Mouse (Mus musculus): ENCODE measurements around the gene Psma5.

Gene Psma5

GRCm38 (mm10) chr3:108282401-108283240 lies 25.9 kb downstream of the Psma5 start:
- DNase-seq (ENCODE audit: low read depth, low spot score): peak; percentile 68

DNA sequence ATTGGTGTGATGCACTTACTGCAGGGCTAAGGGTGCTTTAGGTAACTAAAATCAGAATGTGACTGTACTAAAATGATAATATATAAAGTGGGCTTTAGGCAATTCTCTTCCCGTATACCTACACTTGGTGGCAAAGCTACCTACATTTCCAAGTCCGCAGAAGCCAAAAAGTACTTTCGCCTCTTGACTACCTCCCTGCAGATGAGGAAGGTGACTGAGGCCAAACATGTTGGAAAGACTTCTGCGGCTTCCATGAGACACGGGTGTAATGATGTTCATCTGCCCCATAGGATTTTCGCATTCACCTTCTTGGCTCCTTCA lies 26.5 kb downstream of the Psma5 start:
- no peak for DNase-seq (ENCODE audit: low read depth, low spot score)

DNA sequence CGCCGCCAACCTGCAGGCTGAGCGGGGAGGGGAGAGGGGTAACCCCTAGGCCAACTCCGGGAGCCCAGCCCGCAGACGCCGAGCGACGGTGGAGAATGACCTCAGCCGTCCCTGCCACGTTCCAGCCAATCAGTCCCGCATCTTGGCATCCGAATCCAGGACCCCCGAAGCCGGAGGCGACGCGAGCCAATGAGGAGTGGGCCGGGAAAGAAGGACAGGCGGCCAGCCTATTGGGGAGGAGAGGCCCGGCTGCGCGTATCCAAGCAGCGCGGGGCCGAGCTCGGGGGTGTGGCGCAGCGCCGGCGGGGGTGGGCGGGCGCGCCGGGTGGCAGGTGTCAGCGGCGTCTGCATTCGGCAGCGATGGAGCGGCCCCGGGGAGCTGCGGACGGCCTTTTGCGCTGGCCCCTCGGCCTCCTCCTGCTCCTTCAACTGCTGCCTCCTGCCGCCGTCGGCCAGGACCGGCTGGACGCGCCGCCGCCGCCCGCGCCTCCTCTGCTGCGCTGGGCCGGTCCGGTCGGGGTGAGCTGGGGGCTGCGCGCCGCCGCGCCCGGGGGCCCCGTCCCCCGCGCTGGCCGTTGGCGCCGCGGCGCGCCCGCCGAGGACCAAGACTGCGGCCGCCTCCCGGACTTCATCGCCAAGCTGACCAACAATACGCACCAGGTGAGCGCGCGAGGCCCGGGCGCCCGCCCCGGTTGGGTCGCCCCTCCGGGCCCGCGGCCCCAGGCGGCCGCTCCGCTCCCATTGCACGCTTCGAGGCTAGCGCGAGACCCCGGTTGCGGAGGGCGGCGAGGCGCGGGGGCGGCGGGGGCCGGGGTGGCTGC lies 27.3 kb downstream of the Psma5 start, which contains the start of gene Sort1:
Gene Sort1, plus strand, starts transcription at position 302 of the 821 bp plus-strand sequence.
- peak; percentile 94 for DNase-seq (ENCODE audit: low read depth, low spot score)

- DNase-seq (ENCODE audit: low read depth, low spot score): no peak
Measured at GRCm38 (mm10) chr3:108285078-108285711, 28.5 kb downstream of the Psma5 start.

DNA sequence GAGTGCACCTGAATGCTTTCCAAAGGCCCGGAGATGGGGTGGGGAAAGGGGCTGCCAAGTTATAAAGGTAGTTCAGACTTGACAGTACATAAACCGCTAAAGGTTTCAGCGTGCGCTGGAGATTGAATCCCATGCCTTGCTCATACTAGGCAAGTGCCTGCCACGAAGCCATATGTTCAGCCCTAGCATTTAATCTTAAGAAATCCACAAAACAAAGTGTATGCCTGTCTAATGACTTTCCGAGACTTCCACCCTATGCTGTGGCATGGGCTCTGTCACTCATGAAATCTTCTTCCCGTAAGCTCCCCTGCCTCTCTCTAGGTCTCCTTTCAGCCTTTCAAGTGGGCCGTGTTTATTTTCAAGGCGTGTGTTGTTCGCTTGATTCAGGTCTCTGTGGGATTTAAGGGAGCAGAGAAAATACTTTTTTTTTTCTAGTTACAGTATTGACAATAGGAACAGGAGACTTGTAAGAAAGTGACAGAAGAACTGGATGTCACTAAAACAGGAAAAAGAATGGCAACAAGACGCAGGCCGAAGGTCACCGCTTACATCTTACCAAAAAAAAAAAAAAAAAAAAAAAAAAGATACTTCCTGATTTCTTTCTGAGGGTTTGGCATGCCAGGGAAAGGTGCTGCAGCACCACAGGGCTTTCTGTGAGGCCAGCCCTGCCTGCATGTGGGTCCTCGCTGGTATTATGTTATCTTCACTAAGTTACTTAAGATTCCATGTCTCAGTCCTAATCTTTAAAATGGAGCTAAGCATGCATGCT lies 30.1 kb downstream of the Psma5 start:
- no peak for DNase-seq (ENCODE audit: low read depth, low spot score)

GRCm38 (mm10) chr3:108287811-108288805 lies 31.4 kb downstream of the Psma5 start:
- DNase-seq (ENCODE audit: low read depth, low spot score): peak; percentile 46

- DNase-seq (ENCODE audit: low read depth, low spot score): no peak
Measured at GRCm38 (mm10) chr3:108289311-108290130, 32.8 kb downstream of the Psma5 start.

GRCm38 (mm10) chr3:108291036-108291799 lies 34.5 kb downstream of the Psma5 start:
- DNase-seq (ENCODE audit: low read depth, low spot score): no peak

GRCm38 (mm10) chr3:108294398-108294797 lies 37.7 kb downstream of the Psma5 start:
- no peak for DNase-seq (ENCODE audit: low read depth, low spot score)

DNA sequence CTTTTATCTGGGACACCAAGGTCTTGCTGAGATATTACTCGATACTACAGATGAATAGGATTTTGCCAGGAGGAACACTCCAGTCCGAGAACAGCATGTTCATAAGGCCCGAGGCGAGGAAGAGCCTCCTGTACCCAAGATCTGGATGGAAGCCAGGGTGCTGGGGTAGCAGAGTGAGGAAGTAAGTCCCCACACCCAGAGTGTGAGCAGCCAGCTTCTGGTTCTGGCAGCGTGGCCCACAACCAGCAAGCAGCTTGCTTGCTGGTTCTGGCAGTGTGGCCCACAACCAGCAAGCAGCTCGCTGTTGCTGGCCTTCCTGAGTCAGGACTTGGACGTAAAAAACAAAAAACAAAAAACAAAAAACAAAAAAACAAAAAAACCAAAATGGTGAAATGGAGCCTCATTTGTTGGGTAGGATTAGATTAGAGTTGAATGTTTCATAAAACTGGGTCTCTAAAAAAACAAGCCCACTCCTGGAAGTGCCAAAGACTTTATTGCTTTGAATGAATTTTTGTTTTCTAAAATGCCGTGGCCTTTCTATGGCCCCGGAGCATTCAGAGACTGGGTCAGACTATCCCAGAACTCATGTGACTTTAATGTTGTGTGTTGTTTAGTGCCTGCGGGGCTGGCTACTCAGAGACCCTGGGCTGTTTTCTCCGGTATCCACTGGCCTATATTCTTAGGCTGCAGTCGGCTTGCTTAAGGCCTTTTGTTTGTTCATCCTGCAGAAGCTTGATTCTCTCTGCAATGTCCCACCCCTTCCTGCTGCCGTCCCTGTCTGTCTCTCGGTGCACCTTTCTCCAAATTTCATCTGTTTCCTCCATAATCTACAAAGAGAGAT lies 38.9 kb downstream of the Psma5 start:
- no peak for DNase-seq (ENCODE audit: low read depth, low spot score)

GRCm38 (mm10) chr3:108296220-108297049 lies 39.7 kb downstream of the Psma5 start:
- no peak for DNase-seq (ENCODE audit: low read depth, low spot score)

- DNase-seq (ENCODE audit: low read depth, low spot score): no peak
Measured at GRCm38 (mm10) chr3:108297050-108297419, 40.3 kb downstream of the Psma5 start.

- no peak for DNase-seq (ENCODE audit: low read depth, low spot score)
Measured at GRCm38 (mm10) chr3:108297603-108298553, 41.2 kb downstream of the Psma5 start.

DNA sequence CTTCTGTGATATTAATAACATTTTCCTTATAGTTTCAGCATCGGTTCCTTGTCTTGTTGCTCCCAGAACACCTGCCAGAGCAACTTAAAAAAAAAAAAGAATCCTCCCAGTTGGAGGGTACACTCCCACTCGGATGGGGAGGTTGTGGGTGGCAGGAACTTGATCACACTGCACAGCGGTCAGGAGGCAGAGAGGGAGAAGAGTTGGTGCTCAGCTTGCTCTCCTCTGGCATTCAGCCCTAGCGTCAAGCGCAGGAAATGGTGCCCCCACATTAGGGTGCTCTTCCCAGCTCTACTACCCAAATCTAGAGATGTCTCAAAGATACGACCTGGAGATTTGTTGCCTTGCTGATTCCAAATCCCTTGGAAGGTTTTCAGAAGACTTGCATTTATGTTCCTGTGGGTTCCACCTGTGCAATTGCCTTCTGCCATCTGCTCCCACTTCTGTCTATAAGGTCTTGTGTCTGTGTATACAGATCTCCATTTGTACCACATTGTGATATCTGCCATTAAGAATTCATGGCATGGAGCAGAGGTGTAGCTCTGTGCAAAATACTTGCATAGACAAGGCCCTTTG lies 43.8 kb downstream of the Psma5 start:
- DNase-seq (ENCODE audit: low read depth, low spot score): no peak

DNA sequence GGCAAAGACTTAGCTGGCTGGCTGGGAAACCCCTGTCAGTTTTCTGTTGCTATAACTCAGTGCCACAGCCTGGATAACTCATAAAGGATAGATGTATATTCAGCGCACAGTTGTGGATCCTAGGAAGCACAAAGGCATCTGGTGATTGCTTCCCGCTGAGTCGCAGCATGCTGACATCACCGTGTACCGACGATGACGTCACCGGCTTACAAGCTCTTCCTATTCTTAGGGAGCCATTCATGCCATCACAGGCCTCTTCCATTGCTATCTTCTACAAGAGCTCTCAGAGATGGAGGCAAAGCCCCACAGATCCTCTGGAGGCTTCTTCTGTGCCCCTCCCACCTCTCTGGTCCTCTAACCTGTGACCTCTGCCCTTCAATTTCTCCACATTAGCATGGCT lies 47.0 kb downstream of the Psma5 start:
- DNase-seq (ENCODE audit: low read depth, low spot score): no peak
